Mouse (Mus musculus) layer of hippocampus, adult 2 months (tissue): ENCODE data around the gene Gm6614. TPM values are rescaled to one million over a fixed set of nuclear protein-coding genes. Genes with fewer than 3 reads are reported as not detected.
"Not testable (repeated sequence)": the region's sequence is repeated elsewhere in the genome, so short reads cannot be mapped to it uniquely, and the experiment has no call there.

Experiments used
- DNase-seq, 2 experiments: peaks; one replicate each; pipeline ENCODE4 v3.0.0; 2022; ENCODE audit warnings: low spot score in 2 of 2
- H3K27ac ChIP-seq: fragments of 200-600 bp; 2 replicates; pipeline ENCODE4 v1.8.1; 2022
- H3K4me3 ChIP-seq: fragments of 200-600 bp; 2 replicates; pipeline ENCODE4 v1.8.1; 2022; ENCODE audit warnings: mild to moderate bottlenecking
- CTCF ChIP-seq: fragments of 200-600 bp; conservative IDR thresholded peaks from 2 replicates; pipeline ENCODE4 v1.8.1; 2022; ENCODE audit warnings: antibody characterized with exemption, mild to moderate bottlenecking, moderate library complexity
- long read RNA-seq, 2 experiments: library from polyadenylated mRNA; stranded (forward); transcript quantifications; one replicate each; pipeline ENCODE4 v2.0.0; 2021; ENCODE audit warnings: borderline mapping rate in 2 of 2
- total RNA-seq, 2 experiments: library from RNA; stranded (reverse); gene quantifications; 2 replicates each; pipeline ENCODE4 v1.2.3; 2021

Gene Gm6614
- total RNA-seq, result not detected
- long read RNA-seq, experiment 1, result 0 reads
- long read RNA-seq, experiment 2, result 0 reads

DNA sequence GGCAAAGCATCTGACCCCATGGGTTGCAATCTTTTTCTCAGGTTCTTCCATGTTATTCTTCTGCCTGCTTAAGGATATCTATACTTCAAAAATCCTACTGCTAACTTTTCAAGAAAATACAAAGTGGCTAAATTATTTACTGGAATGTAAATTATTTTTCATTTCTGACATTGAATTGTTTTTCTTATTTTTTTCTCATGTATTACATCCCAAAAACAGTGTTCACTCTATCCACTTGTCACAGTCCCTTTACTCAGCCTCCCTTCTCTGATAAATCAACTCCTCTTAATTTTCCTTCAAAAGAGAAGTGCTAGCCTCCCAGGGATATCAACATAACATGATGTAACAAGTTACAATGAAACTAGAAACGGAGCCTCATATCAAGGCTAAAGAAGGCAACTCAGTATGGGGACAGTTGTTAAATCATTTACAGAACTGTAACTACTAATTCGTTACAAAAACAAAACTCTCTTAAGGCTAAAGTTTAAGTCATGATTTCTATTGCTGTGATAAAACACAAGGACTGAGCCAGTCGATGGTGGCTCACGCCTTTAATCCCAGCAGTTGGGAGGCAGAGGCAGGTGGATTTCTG is at the start of gene Gm6614:
Gene Gm6614, minus strand, starts transcription at position 51 of the 592 bp plus-strand sequence.
- no peak within 1 kb of the TSS for H3K4me3 ChIP-seq
- TF ChIP-seq CTCF, result no peak
- no peak within 1 kb of the TSS for H3K27ac ChIP-seq
- DNase-seq, result no peak

DNA sequence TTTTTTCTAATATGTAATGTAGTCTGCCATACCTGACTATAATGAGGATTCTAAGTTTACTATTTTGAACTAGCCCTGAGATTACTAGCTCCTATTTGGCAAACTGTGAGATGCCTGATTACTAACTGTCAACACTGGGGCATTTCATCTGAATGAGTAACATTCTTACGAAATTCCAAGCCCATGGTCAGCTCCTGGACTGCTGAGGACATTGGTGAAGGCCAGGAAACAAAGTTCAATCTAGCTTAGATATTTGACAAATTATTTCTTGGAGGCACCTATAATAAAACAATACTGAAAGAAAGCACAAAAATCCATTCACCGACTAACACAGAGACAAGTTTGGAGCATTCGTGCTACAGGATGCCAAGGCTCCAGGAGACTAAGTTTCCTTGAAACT is 47.1 kb upstream of the Gm6614 start:
- not testable (repeated sequence) for H3K27ac ChIP-seq, DNase-seq, H3K4me3 ChIP-seq

DNA sequence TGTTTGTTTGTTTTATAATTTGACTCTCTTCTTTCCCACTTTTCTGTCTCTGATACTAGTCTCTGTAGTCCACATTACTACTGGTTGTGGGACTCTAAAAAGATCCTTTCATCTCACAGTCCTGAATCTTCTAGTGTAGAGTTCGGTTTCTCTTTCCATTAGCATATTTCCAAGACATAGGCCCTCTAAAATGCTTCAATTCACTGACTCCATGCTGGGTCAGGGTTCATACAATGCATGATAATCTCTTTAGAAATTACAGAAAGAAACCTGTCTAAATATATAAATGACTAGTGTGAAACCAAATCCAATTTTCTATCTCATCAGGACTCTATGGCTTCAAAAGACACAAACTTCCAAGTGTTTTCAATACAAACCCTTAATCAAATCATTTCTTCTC is 36.5 kb upstream of the Gm6614 start:
- no peak for DNase-seq

DNA sequence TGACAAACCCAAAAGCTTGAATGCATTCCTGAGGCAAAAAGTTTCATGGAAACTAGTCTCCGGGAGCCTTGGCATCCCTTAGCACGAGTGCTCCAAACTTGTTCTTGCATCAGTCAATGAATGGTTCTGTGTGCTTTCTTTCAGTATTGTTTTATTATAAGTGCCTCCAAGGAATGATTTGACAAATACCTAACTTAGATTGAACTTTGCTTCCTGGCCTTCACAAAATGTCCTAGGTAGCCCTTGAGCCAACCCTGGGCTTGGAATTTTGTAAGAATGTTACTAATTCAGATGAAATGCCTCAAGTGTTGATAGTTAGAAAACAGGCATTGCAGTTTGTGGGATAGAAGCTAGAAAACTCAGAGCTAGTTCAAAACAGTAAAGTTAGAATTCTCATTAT is 34.5 kb upstream of the Gm6614 start:
- DNase-seq, result no peak
- no peak overlapping the region for H3K27ac ChIP-seq
- TF ChIP-seq CTCF, result no peak
- H3K4me3 ChIP-seq, result no peak overlapping the region

More for the DNA sequence above, 36.5 kb upstream of the Gm6614 start:
- TF ChIP-seq CTCF, result no peak
- Histone ChIP-seq H3K27ac (no peak overlapping the region), H3K4me3 (no peak overlapping the region)

DNA sequence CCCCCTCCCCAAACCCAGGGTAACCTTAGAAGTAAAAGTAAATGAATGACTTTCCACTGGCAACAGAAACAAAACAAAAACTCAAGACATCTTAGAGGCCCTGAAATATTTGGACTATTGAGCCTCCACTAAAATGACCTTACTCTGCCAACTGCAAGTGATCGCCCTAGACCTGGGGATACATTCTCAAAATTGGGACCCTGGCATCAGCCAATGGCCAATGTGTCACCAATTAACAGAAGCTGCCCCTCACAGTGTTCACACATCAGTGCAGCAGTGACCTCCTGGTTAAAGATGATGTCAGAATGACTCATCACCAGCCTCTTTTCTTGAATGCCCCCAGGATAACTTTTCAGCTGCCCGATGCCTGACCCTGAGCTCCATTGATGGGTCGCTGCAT is 30.7 kb upstream of the Gm6614 start:
- DNase-seq, result no peak
- Histone ChIP-seq H3K27ac (no peak overlapping the region), H3K4me3 (no peak overlapping the region)
- no peak for TF ChIP-seq CTCF

DNA sequence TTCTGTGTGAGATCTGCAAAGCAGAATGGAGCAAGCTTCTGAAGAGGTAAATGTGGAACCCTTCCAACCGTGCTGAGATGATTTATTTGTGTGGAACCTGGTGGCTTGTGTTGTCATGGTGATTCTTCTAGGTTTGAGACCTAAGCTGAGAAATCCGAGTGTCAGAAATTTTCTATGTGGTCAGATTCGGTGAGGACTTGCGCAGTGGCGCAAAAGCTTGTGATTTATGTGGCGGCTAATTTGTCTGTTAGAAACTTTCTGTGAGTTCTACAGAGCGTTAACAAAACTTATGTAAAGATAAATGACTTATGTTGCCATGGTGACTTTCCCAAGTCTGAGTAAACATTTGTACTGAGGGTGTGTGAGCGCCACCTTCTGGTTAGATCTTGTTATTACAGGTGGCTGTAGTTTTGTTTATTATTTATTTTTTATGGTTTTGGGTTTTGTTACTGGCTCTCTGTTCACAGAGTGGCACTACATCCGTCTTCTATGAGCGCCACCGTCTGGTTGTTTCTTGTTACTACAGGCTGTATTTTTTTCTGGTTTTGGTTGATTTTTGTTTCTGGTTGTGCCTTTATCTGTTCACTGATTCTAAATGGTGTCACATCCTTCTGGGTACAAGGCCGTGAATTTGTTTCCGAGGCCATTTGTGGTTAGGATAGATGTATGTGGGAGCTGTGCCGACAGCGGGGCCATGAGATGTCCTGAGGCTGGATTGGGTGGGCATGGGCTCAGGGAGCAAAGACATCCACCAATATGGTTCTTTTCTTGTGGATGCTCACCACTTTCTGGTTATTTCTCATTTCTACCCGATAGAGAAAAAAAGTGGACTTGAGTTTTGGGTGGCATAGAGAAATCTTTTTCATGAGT is 29.3 kb upstream of the Gm6614 start:
- peak; percentile 91 for TF ChIP-seq CTCF
- peak; percentile 53 for DNase-seq
- Histone ChIP-seq H3K4me3 (no peak overlapping the region), H3K27ac (no peak overlapping the region; the same call in 1 of the 2 replicates)

- Histone ChIP-seq H3K27ac (no peak overlapping the region), H3K4me3 (no peak overlapping the region)
- TF ChIP-seq CTCF, result no peak
- DNase-seq, result no peak
Measured at GRCm38 (mm10) chr6:142035771-142036170, 24.6 kb upstream of the Gm6614 start.

DNA sequence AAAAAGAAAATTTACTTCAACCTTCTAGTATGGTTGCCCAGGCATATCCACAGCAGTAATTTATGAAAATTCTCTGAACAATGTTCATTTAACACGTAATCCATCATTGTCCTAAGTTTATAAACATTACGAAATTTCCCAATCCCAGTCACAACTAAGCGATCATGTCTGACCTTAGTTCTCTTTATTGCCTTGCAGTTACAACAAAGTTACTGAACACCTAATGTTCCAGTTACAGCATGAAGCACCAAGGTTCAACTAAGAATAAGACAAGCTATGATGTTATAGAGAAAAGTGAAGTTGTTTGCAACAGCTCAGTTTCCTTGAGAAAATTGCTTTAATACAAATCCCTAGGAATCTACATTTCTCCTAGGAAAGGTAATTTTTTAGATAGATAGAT is 10.5 kb upstream of the Gm6614 start:
- H3K4me3 ChIP-seq, result no peak overlapping the region
- DNase-seq, result no peak
- no peak overlapping the region for H3K27ac ChIP-seq
- TF ChIP-seq CTCF, result no peak

GRCm38 (mm10) chr6:141986772-141987171 is 24.4 kb downstream of the Gm6614 start:
- TF ChIP-seq CTCF, result no peak
- no peak for DNase-seq
- Histone ChIP-seq H3K4me3 (no peak overlapping the region), H3K27ac (no peak overlapping the region)

GRCm38 (mm10) chr6:141984644-141985043 is 26.6 kb downstream of the Gm6614 start:
- no peak for TF ChIP-seq CTCF
- no peak for DNase-seq
- H3K27ac ChIP-seq, result no peak overlapping the region
- no peak overlapping the region for H3K4me3 ChIP-seq

- no peak overlapping the region for H3K4me3 ChIP-seq
- DNase-seq, result no peak
- H3K27ac ChIP-seq, result no peak overlapping the region
- TF ChIP-seq CTCF, result no peak
Measured at GRCm38 (mm10) chr6:141962420-141962819, 48.8 kb downstream of the Gm6614 start.

GRCm38 (mm10) chr6:141961861-141962260 is 49.4 kb downstream of the Gm6614 start:
- Histone ChIP-seq H3K27ac (no peak overlapping the region), H3K4me3 (no peak overlapping the region)
- no peak for TF ChIP-seq CTCF
- no peak for DNase-seq

DNA sequence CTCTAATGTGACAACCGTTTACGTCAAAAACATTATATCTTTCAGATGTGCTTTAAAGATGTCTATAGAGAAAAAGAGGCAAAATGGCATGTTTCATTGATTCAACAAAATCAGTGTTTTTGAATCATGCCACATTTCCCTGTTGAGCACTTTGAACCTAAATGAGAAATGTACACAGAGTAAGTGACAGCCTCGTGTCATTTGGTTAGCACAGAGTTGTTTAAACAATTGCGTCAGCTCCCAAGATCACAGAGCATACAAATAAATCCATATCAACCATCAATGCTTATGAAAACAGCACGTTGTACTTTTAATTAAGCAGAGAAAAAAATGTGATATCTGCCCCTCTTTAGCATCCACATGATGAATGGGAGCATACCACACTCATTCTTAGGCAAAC is 50.7 kb downstream of the Gm6614 start:
- DNase-seq, result no peak
- TF ChIP-seq CTCF, result no peak
- H3K4me3 ChIP-seq, result no peak overlapping the region

GRCm38 (mm10) chr6:141946862-141947261 is 64.4 kb downstream of the Gm6614 start, which contains the start of gene Slco1a1:
Slco1a1 (minus strand) TSS chr6:141946962.
- Histone ChIP-seq H3K4me3 (no peak within 1 kb of the TSS), H3K27ac (no peak within 1 kb of the TSS)
- DNase-seq, result no peak
- TF ChIP-seq CTCF, result no peak

More for the DNA sequence above, 50.7 kb downstream of the Gm6614 start:
- no peak overlapping the region for H3K27ac ChIP-seq
